Mouse (Mus musculus) heart, adult 2 months (tissue): ENCODE measurements around the gene Sorcs2.

Experiments used
- CTCF ChIP-seq: fragments of 200-600 bp; IDR thresholded peaks from 2 replicates; pipeline ENCODE4 v1.8.1; 2022; ENCODE audit warnings: antibody characterized with exemption, mild to moderate bottlenecking, moderate library complexity
- EP300 ChIP-seq: fragments of 200-500 bp; IDR thresholded peaks from 2 replicates; pipeline ENCODE4 v1.6.1; 2011; ENCODE audit warnings: low read depth, low read length, control low read depth; ENCODE audit not compliant: insufficient read depth

DNA sequence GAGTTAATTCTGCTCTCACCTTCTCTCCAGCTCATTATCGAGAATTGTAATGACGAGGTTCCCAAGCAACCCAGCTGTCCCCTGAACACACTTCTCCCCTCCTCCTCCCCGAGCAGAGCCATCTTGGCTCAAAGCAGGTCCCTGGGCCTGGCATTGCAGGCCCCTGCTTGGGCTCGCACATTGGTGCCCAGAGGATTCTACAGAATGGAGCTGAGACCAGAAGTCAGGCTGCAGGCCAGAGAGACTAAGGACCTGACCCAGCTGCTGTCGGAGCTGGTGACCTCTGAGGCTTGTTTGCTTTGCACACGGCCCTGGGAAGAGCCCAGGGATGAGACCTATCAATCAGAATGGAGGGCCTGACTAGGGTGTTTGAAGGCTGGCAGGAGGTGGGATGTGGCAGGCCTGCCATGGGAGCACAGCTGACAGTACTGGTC lies 138.2 kb downstream of the Sorcs2 start:
- TF ChIP-seq EP300 = no peak
- TF ChIP-seq CTCF = no peak
